Mouse (Mus musculus): ENCODE measurements around the gene 4931408C20Rik.
A peak's percentile ranks its signal among the peaks of the same experiment; 100 is the strongest.

Gene 4931408C20Rik

DNA sequence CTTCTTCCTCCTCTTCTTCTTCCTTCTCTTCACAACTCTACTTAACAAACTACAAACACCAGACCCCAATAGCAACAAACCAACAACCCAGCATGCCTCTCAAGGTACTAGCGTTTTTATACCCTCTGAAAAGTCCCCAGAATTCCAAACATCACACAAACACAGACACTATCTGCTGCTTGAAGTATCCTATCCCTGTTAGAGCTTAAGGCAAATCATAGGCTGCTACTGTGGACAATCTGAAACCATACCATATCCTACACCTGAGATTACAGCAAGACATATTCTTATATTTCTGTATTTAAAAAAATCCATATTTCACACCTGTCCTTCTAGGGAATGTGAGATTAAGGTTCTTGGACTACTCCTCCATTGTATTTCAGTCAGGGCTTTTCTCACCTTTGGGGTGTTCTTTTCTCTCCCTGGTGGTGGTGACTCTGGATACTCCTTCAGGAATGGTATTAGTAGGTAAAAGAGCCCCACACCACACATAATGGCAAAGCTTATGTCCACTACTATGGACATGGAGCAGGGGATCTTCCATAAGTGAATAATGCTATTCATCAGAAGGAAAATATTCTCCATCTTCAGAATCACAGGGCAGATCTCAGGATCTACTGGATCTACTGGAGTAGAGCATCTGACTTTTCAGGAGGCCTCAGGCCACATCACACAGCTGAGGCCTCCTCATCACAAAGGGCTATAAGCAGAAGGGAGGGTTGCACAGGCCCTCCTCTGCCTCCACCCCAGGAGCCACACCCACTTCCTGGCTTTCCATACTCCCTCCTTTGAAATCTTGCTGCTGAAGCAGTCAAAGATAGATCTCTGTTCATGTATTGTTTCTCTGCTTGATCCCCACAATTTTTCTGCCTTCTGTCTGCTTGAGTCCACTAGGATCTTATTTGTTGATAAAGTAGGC is at the start of gene 4931408C20Rik:
TSS of gene 4931408C20Rik (minus strand) at position 619 of the 919 bp plus-strand sequence.
- peak; percentile 29 to 75 for DNase-seq (ENCODE audit: low spot score in 2 of 2)

DNA sequence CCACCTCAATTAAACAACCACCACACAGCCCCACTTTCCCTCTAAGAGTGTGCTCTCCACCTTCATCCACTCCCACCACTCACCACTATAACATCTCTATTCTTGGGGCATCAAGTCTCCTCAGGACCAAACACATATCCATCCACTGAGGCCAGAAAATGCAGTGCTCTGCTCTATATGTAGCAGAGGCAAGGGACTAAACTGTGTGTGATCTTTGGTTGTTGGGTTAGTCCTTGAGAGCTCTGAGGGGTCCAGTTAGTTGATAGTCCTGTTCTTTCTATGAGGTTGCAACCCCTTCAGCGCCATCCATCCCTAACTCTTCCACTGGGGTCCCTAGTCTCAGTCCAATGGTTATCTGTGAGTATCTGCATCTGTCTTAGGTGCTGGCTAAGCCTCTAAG is 666 bp upstream of the 4931408C20Rik start:
- peak; percentile 14 to 65 for DNase-seq (ENCODE audit: low spot score in 2 of 2)

DNA sequence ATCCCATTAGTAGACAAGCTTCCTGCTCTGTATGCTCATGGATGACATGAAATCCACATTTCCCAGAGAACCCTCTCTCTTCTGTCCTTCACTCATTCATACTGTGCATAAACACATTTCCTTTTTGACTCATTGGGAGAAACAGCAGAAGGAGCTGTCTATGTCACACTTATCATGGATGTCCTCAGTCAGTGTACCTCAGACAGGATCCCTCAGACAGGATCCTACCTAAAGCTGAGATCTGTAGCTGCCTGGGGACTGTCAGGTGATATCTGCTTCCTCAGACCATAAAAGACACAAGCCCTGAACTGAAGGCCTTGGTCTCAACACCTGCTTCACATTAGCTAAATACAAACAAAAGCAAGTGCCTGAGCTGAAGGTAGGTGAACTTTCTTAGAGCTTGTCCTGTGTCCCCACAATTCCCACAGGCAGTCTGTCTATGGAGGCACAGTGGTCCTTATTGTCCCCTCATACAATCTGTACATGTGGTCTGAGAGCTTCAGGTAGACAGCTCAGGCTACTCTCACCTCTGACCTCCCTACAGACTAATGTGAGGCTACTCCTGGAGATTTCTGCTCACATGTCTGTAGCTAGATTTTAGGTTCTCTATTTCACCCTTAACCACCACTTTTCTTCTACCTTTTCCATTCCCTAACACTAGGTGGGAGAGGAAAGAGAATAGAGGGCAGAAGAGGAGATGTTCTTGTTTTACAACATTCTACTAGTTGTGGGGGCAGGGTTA is 1.1 kb downstream of the 4931408C20Rik start:
- DNase-seq (ENCODE audit: low spot score in 2 of 2): no peak

DNA sequence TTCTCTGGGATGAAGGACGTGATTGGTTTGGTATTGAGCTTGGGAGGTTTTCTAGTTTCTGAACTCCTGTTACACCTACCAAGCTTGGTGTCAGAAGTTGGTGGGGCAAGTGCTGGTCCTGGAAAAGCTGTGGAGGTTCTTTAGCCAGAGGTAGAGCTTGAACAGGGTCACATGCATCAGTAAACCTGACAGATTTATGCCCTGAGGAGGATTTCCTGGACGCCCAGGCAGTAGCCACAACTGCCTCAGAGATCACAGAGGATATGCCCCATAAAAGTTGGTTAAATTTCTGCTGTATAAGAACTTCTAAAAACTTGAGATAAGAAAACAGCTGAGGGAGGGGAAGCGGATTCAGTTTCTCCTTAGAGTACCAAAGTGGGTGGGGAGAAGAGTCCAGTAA is 1.9 kb downstream of the 4931408C20Rik start:
- DNase-seq (ENCODE audit: low spot score in 2 of 2): no peak

DNA sequence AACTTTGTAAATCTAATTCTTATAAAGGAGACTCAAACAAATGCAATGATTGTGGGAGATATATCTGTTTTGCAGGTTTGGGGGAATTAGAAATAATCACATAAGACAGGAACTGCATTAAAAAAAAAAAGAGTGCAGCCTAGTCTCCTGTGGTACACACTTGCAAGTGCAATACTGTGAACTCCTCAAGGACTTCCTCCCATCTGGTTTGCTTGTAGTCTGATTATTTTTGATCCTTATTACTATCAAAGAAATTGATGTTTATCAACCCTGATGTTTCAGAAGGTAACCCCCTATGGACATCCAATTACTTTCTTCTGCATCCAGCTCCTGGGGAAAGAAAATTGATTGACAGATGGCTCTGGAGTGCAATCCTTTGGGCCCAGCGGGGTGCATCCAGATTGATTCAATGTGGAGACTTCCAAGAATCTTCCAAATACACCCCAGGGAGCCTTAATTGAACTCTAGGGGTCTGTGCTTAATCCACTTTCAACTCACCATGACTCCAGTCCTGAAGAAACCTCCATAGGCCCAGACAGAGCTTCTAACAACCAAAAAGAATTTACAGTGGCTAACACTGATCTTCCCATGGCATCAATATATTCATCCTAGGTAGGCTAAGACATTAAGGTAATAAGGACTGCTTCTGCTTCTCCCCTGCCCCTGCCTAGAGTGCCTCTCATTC is 37.4 kb downstream of the 4931408C20Rik start:
- no peak for DNase-seq (ENCODE audit: low spot score in 2 of 2)

DNA sequence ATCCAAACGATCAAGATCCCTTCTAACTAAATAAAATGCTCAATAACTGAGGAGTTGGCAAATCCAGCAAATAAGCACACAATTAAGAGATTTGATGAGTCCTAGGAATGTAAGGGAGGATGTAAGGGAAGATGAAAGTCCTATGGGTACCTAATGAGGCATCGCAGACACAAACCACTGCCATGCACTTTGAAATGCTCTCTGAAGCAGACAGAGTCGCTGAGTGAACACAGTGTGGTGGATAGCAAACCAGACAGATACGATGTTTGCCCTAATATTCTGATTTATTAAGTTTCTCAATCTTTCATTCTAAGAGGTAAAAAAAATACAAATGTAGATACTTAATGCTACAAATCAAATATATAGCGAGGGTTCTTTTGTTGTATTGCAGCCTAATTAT is 51.2 kb downstream of the 4931408C20Rik start:
- no peak for DNase-seq (ENCODE audit: low spot score in 2 of 2)

All from spleen, postnatal 4 days (tissue).